Mouse (Mus musculus): ENCODE results near the gene Wfdc3.
"Not testable (repeated sequence)": the region's sequence is repeated elsewhere in the genome, so short reads cannot be mapped to it uniquely, and the experiment has no call there.

The Wfdc3 gene

DNA sequence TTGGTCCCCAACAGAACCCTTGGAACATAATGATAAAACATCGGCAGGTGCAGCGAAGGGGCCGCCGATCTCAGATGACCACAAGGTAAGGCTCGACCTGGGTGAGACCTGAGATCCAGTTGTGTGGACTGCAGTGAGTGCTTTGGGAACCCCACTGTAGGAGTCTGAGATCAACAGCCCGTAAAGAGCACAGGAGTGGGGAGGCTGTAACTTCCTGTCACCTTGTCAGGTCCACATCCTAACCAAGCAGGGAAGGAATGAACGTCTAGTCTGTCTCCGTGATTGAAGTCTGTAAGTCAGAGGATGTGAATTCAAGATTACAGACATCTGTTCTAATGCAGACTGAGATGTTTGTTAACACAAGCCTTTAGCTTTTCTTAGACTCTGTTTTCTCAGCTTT, 962 bp upstream of the Wfdc3 start:
- ATAC-seq (ENCODE audit: insufficient number of reproducible peaks, low FRiP score, low TSS enrichment), result no peak

DNA sequence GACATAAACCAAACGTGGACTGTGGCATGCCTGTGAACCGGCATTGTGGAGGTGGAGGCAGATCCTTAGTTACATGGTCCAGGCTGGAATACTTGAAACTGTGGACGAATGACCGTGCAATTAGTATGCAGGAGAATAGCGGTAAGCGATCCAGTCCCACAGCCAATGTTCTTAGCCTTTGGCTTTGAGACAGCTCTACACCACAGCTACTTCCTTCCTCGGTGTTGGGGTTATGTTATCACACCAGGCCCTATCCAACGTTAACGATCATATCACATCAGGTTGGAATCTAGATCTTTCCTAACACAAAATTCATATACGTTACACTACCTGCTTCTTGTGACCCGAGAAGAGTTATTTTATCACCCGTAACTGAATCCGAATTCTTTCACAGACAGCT, 744 bp downstream of the Wfdc3 start:
- no peak for ATAC-seq (ENCODE audit: insufficient number of reproducible peaks, low FRiP score, low TSS enrichment)

DNA sequence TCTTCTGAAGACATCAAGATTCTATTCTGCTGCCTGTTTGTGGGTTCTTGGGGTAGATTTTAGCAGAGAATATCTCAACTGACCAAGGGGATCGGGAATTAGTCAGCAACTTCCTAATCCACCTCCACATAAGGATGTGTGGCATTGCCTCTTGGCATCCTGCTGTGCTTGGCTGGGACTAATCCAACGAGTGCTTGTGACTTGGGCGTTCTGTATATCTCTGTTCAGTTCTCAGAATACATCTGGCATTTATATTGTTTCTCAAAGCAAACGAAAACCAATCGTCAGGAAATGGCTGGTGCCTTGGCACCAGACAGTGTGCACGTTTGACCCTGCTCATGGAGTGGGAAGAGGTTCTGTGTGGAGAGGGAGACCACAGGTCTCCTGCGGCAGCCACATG, 5.9 kb downstream of the Wfdc3 start:
- no peak for ATAC-seq (ENCODE audit: insufficient number of reproducible peaks, low FRiP score, low TSS enrichment)

GRCm38 (mm10) chr2:164737377-164738090, 8.2 kb downstream of the Wfdc3 start:
- no peak for ATAC-seq (ENCODE audit: insufficient number of reproducible peaks, low FRiP score, low TSS enrichment)

- ATAC-seq (ENCODE audit: insufficient number of reproducible peaks, low FRiP score, low TSS enrichment), result no peak
These were observed 10.3 kb downstream of the Wfdc3 start for GRCm38 (mm10) chr2:164735446-164735845.

DNA sequence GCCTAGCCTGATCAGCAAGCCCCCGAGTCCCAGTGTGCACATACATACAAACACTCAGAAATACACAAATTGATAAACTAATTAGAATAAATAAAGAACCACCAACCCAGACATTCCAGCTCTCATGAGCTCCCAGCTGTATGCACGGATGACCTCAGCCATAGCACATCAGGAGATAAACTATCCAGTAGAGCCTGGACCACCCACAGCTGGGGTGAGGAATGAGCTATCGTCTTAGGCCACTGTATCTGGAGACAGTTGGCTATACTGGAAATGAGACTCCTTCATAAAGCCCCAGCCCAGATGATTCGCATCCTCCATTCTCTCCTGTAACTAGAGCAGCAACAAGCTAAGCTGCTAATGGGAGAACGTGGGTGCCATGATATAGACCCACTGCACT, 10.9 kb downstream of the Wfdc3 start:
- no peak for ATAC-seq (ENCODE audit: insufficient number of reproducible peaks, low FRiP score, low TSS enrichment)

DNA sequence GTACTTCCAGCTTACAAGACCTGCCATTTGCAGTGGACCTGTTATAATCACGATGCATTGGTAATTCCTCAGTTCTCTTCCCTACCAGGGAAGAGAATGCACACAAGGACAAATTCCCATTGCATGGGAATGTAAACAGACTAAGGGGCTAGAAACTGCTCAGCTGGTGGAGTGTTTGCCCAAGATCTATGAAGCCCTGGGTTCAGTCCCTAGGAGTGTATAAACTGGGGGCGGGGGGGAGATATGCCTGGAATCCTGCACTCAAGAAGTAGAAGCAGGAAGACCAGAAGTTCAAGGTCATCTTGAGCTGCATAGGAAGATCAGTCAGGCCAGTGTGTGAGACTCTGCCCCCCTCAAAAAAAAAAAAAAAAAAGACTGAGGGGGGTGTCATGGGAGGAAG, 12.5 kb downstream of the Wfdc3 start:
- ATAC-seq (ENCODE audit: insufficient number of reproducible peaks, low FRiP score, low TSS enrichment), result no peak

GRCm38 (mm10) chr2:164731719-164732118, 14.0 kb downstream of the Wfdc3 start:
- ATAC-seq (ENCODE audit: insufficient number of reproducible peaks, low FRiP score, low TSS enrichment), result no peak

- ATAC-seq (ENCODE audit: insufficient number of reproducible peaks, low FRiP score, low TSS enrichment), result no peak; the same call in 1 of the 2 replicates
These were observed 19.7 kb downstream of the Wfdc3 start for GRCm38 (mm10) chr2:164725895-164726619.

DNA sequence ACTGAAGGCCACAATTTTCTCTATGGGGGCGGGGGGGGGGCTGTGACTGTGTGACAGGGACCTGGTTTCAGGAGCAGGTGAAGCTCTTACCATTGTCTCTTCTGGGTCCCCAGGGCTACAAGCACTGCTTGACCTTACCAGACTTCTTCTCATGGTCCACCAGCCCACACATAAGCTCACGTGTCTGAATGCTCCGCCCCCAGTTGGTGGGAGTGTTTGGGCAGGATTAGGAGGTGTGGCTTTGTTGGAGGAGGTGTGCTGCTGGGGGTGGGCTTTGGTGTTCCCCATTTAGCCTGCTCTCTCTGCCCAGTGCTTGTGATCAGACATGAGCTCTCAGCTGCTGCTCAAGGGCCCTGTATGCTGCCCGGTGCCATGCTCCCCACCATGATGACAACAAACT, 22.5 kb downstream of the Wfdc3 start:
- no peak for ATAC-seq (ENCODE audit: insufficient number of reproducible peaks, low FRiP score, low TSS enrichment)

DNA sequence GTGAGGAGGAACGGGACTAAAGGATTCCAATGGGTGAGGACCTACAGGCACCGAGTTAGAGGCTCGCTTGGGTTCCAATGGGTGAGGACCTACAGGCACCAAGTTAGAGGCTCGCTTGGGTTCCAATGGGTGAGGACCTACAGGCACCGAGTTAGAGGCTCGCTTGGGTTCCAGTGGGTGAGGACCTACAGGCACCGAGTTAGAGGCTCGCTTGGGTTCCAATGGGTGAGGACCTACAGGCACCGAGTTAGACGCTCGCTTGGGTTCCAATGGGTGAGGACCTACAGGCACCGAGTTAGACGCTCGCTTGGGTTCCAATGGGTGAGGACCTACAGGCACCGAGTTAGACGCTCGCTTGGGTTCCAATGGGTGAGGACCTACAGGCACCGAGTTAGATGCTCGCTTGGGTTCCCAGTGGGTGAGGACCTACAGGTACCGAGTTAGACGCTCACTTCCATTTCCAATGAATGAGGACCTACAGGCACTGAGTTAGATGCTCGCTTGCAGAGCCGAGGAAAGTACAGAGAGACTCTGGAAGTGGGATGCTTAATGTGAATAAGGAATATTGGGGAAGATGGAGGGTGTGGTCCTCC, 29.4 kb downstream of the Wfdc3 start:
- ATAC-seq (ENCODE audit: insufficient number of reproducible peaks, low FRiP score, low TSS enrichment), result not testable (repeated sequence)

- no peak for ATAC-seq (ENCODE audit: insufficient number of reproducible peaks, low FRiP score, low TSS enrichment)
These were observed 30.7 kb downstream of the Wfdc3 start, which contains the start of gene Spint5 for GRCm38 (mm10) chr2:164715005-164715404. Gene Spint5 (plus strand): TSS chr2:164715305.

DNA sequence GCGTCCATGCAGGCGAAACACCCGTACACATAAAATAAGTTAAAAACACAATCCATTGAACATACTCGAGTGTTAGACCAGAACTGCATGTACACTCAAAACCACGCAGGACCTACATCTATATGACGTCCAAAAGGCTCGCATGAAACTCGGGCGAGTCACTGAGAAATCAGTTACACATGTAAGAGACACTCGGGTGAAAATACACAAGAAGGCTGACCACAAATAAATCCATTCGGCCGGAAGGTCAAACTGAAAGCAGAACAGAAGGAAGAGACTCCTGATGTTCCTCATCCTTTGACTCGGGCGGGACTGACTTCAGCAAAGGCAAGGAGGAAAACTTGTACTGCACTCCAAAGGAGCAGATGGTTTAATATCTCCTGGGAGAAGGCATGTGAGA, 39.7 kb downstream of the Wfdc3 start:
- no peak for ATAC-seq (ENCODE audit: insufficient number of reproducible peaks, low FRiP score, low TSS enrichment)

- ATAC-seq (ENCODE audit: insufficient number of reproducible peaks, low FRiP score, low TSS enrichment), result no peak
These were observed 40.4 kb downstream of the Wfdc3 start for GRCm38 (mm10) chr2:164705328-164705727.

- ATAC-seq (ENCODE audit: insufficient number of reproducible peaks, low FRiP score, low TSS enrichment), result no peak
These were observed 41.5 kb downstream of the Wfdc3 start for GRCm38 (mm10) chr2:164704235-164704634.

DNA sequence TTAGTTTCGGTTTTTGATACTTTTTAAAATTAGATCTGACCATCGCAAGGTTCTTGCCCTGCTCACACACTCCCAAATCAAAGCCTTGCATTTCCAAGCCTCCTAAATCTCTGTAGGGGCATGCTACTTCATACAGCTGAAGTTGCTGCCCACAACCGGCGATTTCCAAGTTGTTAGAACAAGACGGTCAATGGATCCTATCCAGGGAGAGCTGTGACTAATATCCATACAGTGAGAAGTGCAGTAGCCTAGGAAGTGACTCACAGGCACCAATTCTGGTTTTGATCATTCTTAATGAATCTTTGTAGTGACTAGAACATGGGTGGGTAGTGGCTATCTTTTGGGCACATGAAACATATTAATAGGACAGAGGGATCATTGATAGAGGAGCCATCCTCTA, 44.0 kb downstream of the Wfdc3 start:
- ATAC-seq (ENCODE audit: insufficient number of reproducible peaks, low FRiP score, low TSS enrichment), result no peak

DNA sequence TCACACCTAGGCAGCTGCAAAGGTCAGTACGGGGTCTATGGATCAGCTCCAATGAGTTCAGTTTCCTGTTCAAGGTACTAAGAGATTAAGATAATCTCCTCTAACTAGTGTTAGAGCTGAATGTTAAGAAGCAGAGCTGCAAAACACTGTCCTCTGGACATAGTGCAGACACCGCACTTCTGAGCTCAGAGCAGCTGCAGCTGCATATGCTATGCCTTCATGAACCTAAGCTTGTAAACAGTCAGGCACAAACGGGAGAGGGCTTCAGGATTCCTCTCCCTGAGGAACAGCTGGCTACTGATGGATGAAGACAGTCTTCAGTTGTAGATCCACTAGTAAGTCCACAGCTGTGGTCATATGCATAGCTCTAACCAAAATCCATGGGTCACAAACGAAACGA, 44.8 kb downstream of the Wfdc3 start:
- ATAC-seq (ENCODE audit: insufficient number of reproducible peaks, low FRiP score, low TSS enrichment), result no peak

GRCm38 (mm10) chr2:164698201-164698600, 47.5 kb downstream of the Wfdc3 start, which contains the start of gene Spint4:
Gene Spint4 (plus strand): TSS chr2:164698501.
- no peak for ATAC-seq (ENCODE audit: insufficient number of reproducible peaks, low FRiP score, low TSS enrichment)

GRCm38 (mm10) chr2:164684807-164685206, 60.9 kb downstream of the Wfdc3 start, which contains the start of gene Wfdc13:
Gene Wfdc13 (plus strand): TSS chr2:164685107.
- ATAC-seq (ENCODE audit: insufficient number of reproducible peaks, low FRiP score, low TSS enrichment), result no peak

Data from cerebellum, adult (tissue).